Mouse (Mus musculus): ENCODE results near the gene Pbld2. TPM values are rescaled to one million over a fixed set of nuclear protein-coding genes. Genes with fewer than 3 reads are reported as not detected.
A peak's percentile ranks its signal among the peaks of the same experiment; 100 is the strongest.

Pbld2 gene
- polyA plus RNA-seq (2015; fragmentation: Nextera tagmentation; extraction: Ambion mirVana): 1.6 and 1.8 TPM in 2 replicates

- Histone ChIP-seq H3K27ac (peak within 1 kb of the TSS; percentile 97), H3K4me1 (replicated peaks) (peaks cover 46% of the 10 kb centered on the region), H3K4me2 (peak within 1 kb of the TSS; percentile 78), H3K9ac (peak within 1 kb of the TSS; percentile 97), H3K27me3 (no peaks in the 10 kb centered on the region), H3K4me3 (replicated peaks) (peak within 1 kb of the TSS; percentile 95), H3K9me3 (replicated peaks) (no peaks in the 10 kb centered on the region), H3K36me3 (peaks cover 3% of the 10 kb centered on the region; the same call in 1 of the 2 replicates)
- 0% methylated on average over 65 of the region's 69 CpGs for WGBS (ENCODE audit: insufficient replicate concordance)
- ATAC-seq (ENCODE audit: low read depth) (peak; percentile 92), DNase-seq (peak; percentile 96)
Observed at GRCm38 (mm10) chr10:63023749-63024579, at the start of gene Pbld2, which contains the start of gene Hnrnph3. Pbld2 (plus strand) TSS chr10:63024315. Hnrnph3 (minus strand) TSS chr10:63024217.

GRCm38 (mm10) chr10:62979667-62980038 lies 44.5 kb upstream of the Pbld2 start:
- Histone ChIP-seq H3K4me2 (peak overlapping the region; percentile 98), H3K4me3 (replicated peaks) (peak overlapping the region; percentile 86), H3K9ac (peak overlapping the region; percentile 84; the same call in 1 of the 2 replicates), H3K9me3 (replicated peaks) (no peaks in the 10 kb centered on the region), H3K27ac (no peak overlapping the region), H3K36me3 (peaks cover 15% of the 10 kb centered on the region), H3K27me3 (no peaks in the 10 kb centered on the region), H3K4me1 (replicated peaks) (peaks cover 17% of the 10 kb centered on the region)
- no peak for DNase-seq
- 17% methylated on average over 10 of the region's 10 CpGs for WGBS (ENCODE audit: insufficient replicate concordance)
- no peak for ATAC-seq (ENCODE audit: low read depth)

- H3K4me1 ChIP-seq (replicated peaks): peaks cover 17% of the 10 kb centered on the region
- peak within 1 kb of the TSS; percentile 84 for H3K9ac ChIP-seq
- peak within 1 kb of the TSS; percentile 98 for H3K4me2 ChIP-seq
- H3K4me3 ChIP-seq (replicated peaks): peak within 1 kb of the TSS; percentile 86
- ATAC-seq (ENCODE audit: low read depth): peak; percentile 75
- under 1% methylated on average over 77 of the region's 77 CpGs for WGBS (ENCODE audit: insufficient replicate concordance)
- peak; percentile 59 for DNase-seq
- H3K36me3 ChIP-seq: peaks cover 9% of the 10 kb centered on the region
- no peaks in the 10 kb centered on the region for H3K27me3 ChIP-seq
- no peak within 1 kb of the TSS for H3K27ac ChIP-seq
- H3K9me3 ChIP-seq (replicated peaks): no peaks in the 10 kb centered on the region
Observed at GRCm38 (mm10) chr10:62980039-62980954, 43.8 kb upstream of the Pbld2 start, which contains the start of gene Rufy2. Rufy2 (plus strand) TSS chr10:62980223.

- H3K36me3 ChIP-seq: no peaks in the 10 kb centered on the region
- H3K27ac ChIP-seq: no peak overlapping the region
- no peak overlapping the region for H3K4me2 ChIP-seq
- 78% methylated on average over 11 of the region's 11 CpGs for WGBS (ENCODE audit: insufficient replicate concordance)
- H3K27me3 ChIP-seq: no peaks in the 10 kb centered on the region
- no peaks in the 10 kb centered on the region for H3K9me3 ChIP-seq (replicated peaks)
- ATAC-seq (ENCODE audit: low read depth) (no peak), DNase-seq (no peak)
- H3K4me3 ChIP-seq (replicated peaks): no peak overlapping the region
- no peak overlapping the region for H3K9ac ChIP-seq
- H3K4me1 ChIP-seq (replicated peaks): peaks cover 15% of the 10 kb centered on the region
Observed at GRCm38 (mm10) chr10:62984072-62984471, 40.0 kb upstream of the Pbld2 start.

- Histone ChIP-seq H3K9me3 (replicated peaks) (no peaks in the 10 kb centered on the region), H3K4me1 (replicated peaks) (peaks cover 14% of the 10 kb centered on the region), H3K4me3 (replicated peaks) (no peak overlapping the region), H3K9ac (no peak overlapping the region), H3K27ac (no peak overlapping the region), H3K36me3 (no peaks in the 10 kb centered on the region), H3K27me3 (no peaks in the 10 kb centered on the region), H3K4me2 (no peak overlapping the region)
- DNase-seq: no peak
- WGBS (ENCODE audit: insufficient replicate concordance): 75% methylated on average over 6 of the region's 6 CpGs
- no peak for ATAC-seq (ENCODE audit: low read depth)
Observed at GRCm38 (mm10) chr10:62984495-62984894, 39.6 kb upstream of the Pbld2 start.

- DNase-seq: peak; percentile 42
- WGBS (ENCODE audit: insufficient replicate concordance): 15% methylated on average over 3 of the region's 3 CpGs
- no peak for ATAC-seq (ENCODE audit: low read depth)
- no peaks in the 10 kb centered on the region for H3K4me1 ChIP-seq (replicated peaks)
- no peaks in the 10 kb centered on the region for H3K9me3 ChIP-seq (replicated peaks)
- 0 out of 2 replicates have a peak, but pooled peaks cover 2% of the 10 kb centered on the region for H3K36me3 ChIP-seq
- H3K4me3 ChIP-seq (replicated peaks): no peak overlapping the region
- no peaks in the 10 kb centered on the region for H3K27me3 ChIP-seq
- H3K4me2 ChIP-seq: no peak overlapping the region
- no peak overlapping the region for H3K27ac ChIP-seq
- no peak overlapping the region for H3K9ac ChIP-seq
Observed at GRCm38 (mm10) chr10:62987341-62987740, 36.8 kb upstream of the Pbld2 start.

GRCm38 (mm10) chr10:62990636-62991035 lies 33.5 kb upstream of the Pbld2 start:
- H3K4me3 ChIP-seq (replicated peaks): no peak overlapping the region
- DNase-seq (no peak), ATAC-seq (ENCODE audit: low read depth) (no peak)
- H3K36me3 ChIP-seq: 0 out of 2 replicates have a peak, but pooled peaks cover 3% of the 10 kb centered on the region
- H3K9ac ChIP-seq: no peak overlapping the region
- H3K4me1 ChIP-seq (replicated peaks): no peaks in the 10 kb centered on the region
- H3K27me3 ChIP-seq: no peaks in the 10 kb centered on the region
- H3K4me2 ChIP-seq: no peak overlapping the region
- no peak overlapping the region for H3K27ac ChIP-seq
- no peaks in the 10 kb centered on the region for H3K9me3 ChIP-seq (replicated peaks)
- 86% methylated on average over 15 of the region's 15 CpGs for WGBS (ENCODE audit: insufficient replicate concordance)

- no peaks in the 10 kb centered on the region for H3K27me3 ChIP-seq
- H3K9ac ChIP-seq: no peak overlapping the region
- H3K4me3 ChIP-seq (replicated peaks): no peak overlapping the region
- H3K9me3 ChIP-seq (replicated peaks): no peaks in the 10 kb centered on the region
- 79% methylated on average over 6 of the region's 9 CpGs for WGBS (ENCODE audit: insufficient replicate concordance)
- H3K4me2 ChIP-seq: no peak overlapping the region
- peaks cover 16% of the 10 kb centered on the region for H3K36me3 ChIP-seq
- H3K27ac ChIP-seq: no peak overlapping the region
- ATAC-seq (ENCODE audit: low read depth): no peak
- DNase-seq: no peak
- no peaks in the 10 kb centered on the region for H3K4me1 ChIP-seq (replicated peaks)
Observed at GRCm38 (mm10) chr10:62993991-62994390, 30.1 kb upstream of the Pbld2 start.

- 50% methylated on average over 9 of the region's 9 CpGs for WGBS (ENCODE audit: insufficient replicate concordance)
- ATAC-seq (ENCODE audit: low read depth) (peak; percentile 90), DNase-seq (peak; percentile 42)
- no peaks in the 10 kb centered on the region for H3K9me3 ChIP-seq (replicated peaks)
- no peaks in the 10 kb centered on the region for H3K27me3 ChIP-seq
- peaks cover 24% of the 10 kb centered on the region for H3K36me3 ChIP-seq
- no peak overlapping the region for H3K27ac ChIP-seq
- no peak overlapping the region; the same call in 1 of the 2 replicates for H3K9ac ChIP-seq
- H3K4me3 ChIP-seq (replicated peaks): no peak overlapping the region
- H3K4me2 ChIP-seq: no peak overlapping the region
- peaks cover 12% of the 10 kb centered on the region for H3K4me1 ChIP-seq (replicated peaks)
Observed at GRCm38 (mm10) chr10:63000584-63000983, 23.5 kb upstream of the Pbld2 start.

GRCm38 (mm10) chr10:63003252-63003651 lies 20.9 kb upstream of the Pbld2 start:
- WGBS (ENCODE audit: insufficient replicate concordance): 68% methylated on average over 9 of the region's 9 CpGs
- Histone ChIP-seq H3K4me1 (replicated peaks) (peaks cover 12% of the 10 kb centered on the region), H3K36me3 (peaks cover 16% of the 10 kb centered on the region)

GRCm38 (mm10) chr10:63004556-63004955 lies 19.6 kb upstream of the Pbld2 start:
- Histone ChIP-seq H3K36me3 (peaks cover 13% of the 10 kb centered on the region; the same call in 1 of the 2 replicates), H3K9ac (no peak overlapping the region), H3K4me2 (no peak overlapping the region), H3K27ac (no peak overlapping the region), H3K9me3 (replicated peaks) (no peaks in the 10 kb centered on the region), H3K4me3 (replicated peaks) (no peak overlapping the region), H3K27me3 (no peaks in the 10 kb centered on the region), H3K4me1 (replicated peaks) (peaks cover 15% of the 10 kb centered on the region)
- no peak for ATAC-seq (ENCODE audit: low read depth)
- no peak for DNase-seq
- 80% methylated on average over 9 of the region's 9 CpGs for WGBS (ENCODE audit: insufficient replicate concordance)

More at GRCm38 (mm10) chr10:63003252-63003651, 20.9 kb upstream of the Pbld2 start:
- Histone ChIP-seq H3K27me3 (no peaks in the 10 kb centered on the region), H3K9me3 (replicated peaks) (no peaks in the 10 kb centered on the region), H3K9ac (no peak overlapping the region), H3K4me3 (replicated peaks) (no peak overlapping the region), H3K4me2 (no peak overlapping the region), H3K27ac (no peak overlapping the region)
- DNase-seq: no peak
- ATAC-seq (ENCODE audit: low read depth): no peak
